Mouse (Mus musculus) Patski (cell line): ENCODE results near the gene Clec10a. TPM values are rescaled to one million over a fixed set of nuclear protein-coding genes. Genes with fewer than 3 reads are reported as not detected.
"Not testable (repeated sequence)": the region's sequence is repeated elsewhere in the genome, so short reads cannot be mapped to it uniquely, and the experiment has no call there.

ENCODE experiments used
- ATAC-seq: fragments of 100-300 bp; one replicate; pipeline ENCODE4 v1.8.0; 2021
- CTCF ChIA-PET: fragments of 350-600 bp; sonication (Branson Sonifier 250); formaldehyde crosslinking; loops from one replicate; lab custom pipeline; 2022; ENCODE audit warnings: inconsistent platforms; lab: Charles Lee
- POLR2A ChIA-PET: fragments of 350-600 bp; sonication (Branson Sonifier 250); formaldehyde crosslinking; loops from one replicate; lab custom pipeline; 2022; ENCODE audit warnings: antibody characterized with exemption, inconsistent platforms; lab: Charles Lee
- DNase-seq: peaks from one replicate; pipeline ENCODE4 v3.0.0-alpha.2; 2011; ENCODE audit warnings: low read depth, low spot score
- H3K27me3 ChIP-seq: fragments of 371-371 bp; one replicate; pipeline ENCODE4 v1.5.1; 2021
- CTCF ChIP-seq: fragments of 100-300 bp; IDR thresholded peaks from one replicate; pipeline ENCODE4 v1.5.1; 2021
- in situ Hi-C: fragments of 300-500 bp; cut with MboI; formaldehyde crosslinking; loops from 3 replicates; pipeline ENCODE4 v1.11.1; 2018; ENCODE audit warnings: low pct_unique_long_range_greater_than_20kb, mixed read lengths
- polyA plus RNA-seq: library from polyadenylated mRNA; unstranded; gene quantifications from one replicate; pipeline ENCODE4 v1.2.3, GENCODE M21; 2021

Gene Clec10a
- polyA plus RNA-seq, 1 experiment from 2014 or later = not detected

DNA sequence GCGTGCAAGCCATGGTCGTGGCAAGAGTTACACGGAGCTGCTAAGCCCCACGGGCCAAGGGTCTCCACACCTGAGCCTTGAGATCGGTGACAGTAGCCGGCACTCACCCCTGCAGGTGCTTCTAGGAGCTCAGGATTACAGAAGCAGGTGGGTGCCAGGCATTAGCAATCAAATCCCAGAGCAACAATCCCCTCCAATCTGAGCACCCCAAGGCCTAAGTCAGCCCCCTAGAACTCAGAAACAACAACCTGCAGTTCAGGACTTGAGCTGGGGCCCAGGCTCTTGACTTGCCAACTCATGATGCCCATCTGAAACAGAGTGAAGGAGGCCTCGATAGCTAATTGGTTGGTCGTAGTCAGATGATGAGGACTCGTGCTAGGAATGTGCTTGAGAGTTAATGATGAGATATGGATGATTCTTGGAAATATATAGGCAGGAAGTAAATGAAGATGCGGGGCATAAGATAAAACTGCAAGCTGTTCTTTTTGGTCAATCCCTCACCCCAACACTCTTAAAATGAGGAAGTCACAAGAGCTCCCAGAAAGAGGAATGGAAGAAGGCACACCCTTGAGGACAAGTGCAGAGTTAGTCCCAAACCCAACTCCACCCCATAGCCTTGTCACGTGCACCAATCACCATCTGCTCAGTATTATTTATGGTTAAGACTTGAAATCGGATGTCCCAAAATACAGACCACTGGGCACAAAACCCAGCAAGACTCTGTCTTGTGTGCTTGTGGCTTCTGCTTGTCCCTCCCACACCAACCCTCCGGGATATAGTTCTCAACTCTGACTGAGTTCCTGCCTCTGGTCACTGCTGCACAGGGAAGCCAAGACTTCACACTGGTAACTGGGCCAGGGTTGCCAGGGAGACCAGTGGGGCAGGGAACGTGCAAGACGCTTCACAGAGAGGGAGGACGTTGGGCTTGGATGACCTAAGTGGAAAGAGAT lies 10.2 kb downstream of the Clec10a start:
- no peak for ATAC-seq
- no peak for DNase-seq
- TF ChIP-seq CTCF = no peak
- peaks cover 28% of the 10 kb centered on the region for H3K27me3 ChIP-seq
- CTCF ChIA-PET = interaction anchor here (1.2 kb wide), 1 partner anchor 16 kb away, joined by 4 read pairs; no protein-coding TSS in a partner anchor
- in situ Hi-C loops = no loop called here
- POLR2A ChIA-PET = no interaction called here

DNA sequence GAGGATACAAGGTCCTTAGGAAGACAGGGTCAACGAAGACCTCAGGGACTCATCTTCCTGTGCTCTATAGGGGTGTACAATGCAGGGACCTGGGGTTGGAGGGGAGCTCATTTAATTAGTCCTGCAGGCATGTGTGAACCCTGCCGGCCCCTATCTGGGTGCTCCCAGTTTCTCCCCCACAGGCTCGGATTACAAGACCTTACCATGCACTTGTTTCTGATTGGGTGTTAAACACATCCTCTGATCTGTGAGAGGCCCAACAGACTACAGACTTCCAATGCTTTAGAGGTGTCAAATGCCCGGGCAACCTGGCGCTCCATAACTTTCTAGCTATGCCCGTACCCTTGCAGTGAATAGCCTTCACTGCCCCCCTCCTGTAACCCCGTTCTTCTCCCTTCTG lies 12.1 kb downstream of the Clec10a start:
- H3K27me3 ChIP-seq = peaks cover 22% of the 10 kb centered on the region
- POLR2A ChIA-PET = no interaction called here
- CTCF ChIA-PET = interaction anchor here (1.1 to 1.5 kb wide), 3 partner anchors 13 to 34 kb away, joined by 3 to 4 read pairs (median 3); no protein-coding TSS in a partner anchor
- ATAC-seq = no peak
- no peak for DNase-seq
- in situ Hi-C loops = no loop called here
- TF ChIP-seq CTCF = no peak

DNA sequence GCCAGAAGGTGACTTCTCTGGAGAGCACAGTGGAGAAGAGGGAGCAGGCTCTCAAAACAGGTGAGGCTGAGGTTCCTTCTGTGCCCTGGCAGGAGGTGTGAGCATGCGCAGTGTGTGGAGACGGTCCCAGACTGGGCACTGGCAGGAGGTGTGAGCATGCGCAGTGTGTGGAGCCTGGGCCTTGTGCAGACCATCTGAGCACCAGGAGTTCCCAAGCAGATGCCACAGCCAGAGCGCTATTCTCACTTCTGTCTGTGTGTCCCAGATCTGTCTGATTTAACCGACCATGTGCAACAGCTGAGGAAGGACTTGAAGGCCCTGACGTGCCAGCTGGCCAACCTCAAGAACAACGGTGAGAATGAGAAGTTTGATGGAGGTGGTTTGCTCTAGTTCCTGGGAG lies 13.5 kb downstream of the Clec10a start:
- CTCF ChIA-PET, POLR2A ChIA-PET, DNase-seq, ATAC-seq, in situ Hi-C loops: not testable (repeated sequence)
- peaks cover 12% of the 10 kb centered on the region for H3K27me3 ChIP-seq

DNA sequence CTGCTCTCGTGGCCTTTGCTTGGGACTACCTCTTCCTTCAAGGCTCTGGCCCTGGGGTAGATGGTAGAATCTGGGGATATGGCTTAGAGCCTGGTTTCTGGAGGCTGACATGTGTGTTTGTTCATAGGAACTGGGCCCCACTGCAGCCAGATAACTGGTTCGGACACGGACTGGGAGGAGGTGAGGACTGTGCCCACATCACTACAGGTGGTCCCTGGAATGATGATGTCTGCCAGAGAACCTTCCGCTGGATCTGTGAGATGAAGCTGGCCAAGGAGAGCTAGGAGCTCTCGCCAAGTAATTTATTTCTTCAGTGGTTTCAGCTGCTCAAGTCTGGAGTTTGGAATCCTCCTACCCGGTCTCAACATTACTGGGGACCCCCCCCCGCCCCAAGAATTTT lies 14.3 kb downstream of the Clec10a start:
- CTCF ChIA-PET = interaction anchor here (0.9 to 2.4 kb wide), 3 partner anchors 20 to 31 kb away, joined by 3 to 11 read pairs (median 7); no protein-coding TSS in a partner anchor
- POLR2A ChIA-PET = no interaction called here
- DNase-seq (no peak), ATAC-seq (no peak)
- H3K27me3 ChIP-seq = peaks cover 7% of the 10 kb centered on the region
- no peak for TF ChIP-seq CTCF
- in situ Hi-C loops = loop anchor here (5.0 kb wide), 1 partner anchor 37 kb away; no protein-coding TSS in a partner anchor

DNA sequence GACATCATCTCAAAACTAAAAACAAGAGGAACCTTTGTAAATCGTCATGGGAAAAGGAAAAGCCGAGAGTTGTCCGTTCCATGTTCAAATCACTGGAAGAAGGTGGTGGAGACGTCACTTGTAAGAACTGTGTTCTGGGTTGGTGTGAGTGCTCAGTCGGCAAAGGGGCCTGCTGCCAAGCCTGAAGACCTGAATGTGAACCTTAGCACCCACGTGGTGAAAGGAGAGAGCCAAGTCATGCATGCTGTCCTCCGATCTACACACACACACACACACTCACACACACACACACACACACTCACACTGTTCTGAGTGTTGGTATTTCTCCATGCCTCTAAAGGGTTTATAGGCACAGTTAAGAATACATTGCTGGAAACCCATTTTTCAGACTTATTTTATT lies 15.2 kb downstream of the Clec10a start:
- H3K27me3 ChIP-seq = peaks cover 7% of the 10 kb centered on the region
- ATAC-seq = no peak
- POLR2A ChIA-PET = no interaction called here
- CTCF ChIA-PET = interaction anchor here (0.9 to 2.4 kb wide), 3 partner anchors 21 to 42 kb away, joined by 3 to 11 read pairs (median 7); partner anchors contain the start of gene Slc16a11
- in situ Hi-C loops = loop anchor here (5.0 kb wide), 1 partner anchor 36 kb away; no protein-coding TSS in a partner anchor
- TF ChIP-seq CTCF = no peak
- DNase-seq = no peak

DNA sequence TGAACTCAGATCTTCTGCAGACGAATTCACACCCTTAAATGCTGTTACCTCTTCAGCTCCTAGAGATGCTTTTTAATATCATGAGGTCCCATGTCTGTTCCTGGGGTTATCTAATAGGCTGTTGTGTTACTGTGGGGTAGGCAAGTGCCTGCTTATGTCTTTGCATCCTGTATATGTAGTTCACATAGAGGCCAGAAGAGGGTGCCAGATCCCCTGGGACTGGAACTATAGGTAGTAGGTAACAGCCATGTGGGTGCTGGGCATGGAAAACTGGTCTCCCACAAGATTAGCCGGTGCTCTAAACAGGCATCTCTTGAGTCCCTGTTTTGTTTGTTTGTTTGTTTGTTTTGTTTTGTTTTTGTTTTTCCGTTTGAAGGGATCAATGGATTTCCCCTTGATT lies 15.8 kb downstream of the Clec10a start:
- CTCF ChIA-PET = interaction anchor here (0.9 to 2.4 kb wide), 3 partner anchors 22 to 41 kb away, joined by 3 to 11 read pairs (median 7); partner anchors contain the start of gene Slc16a11
- ATAC-seq (no peak), DNase-seq (no peak)
- peaks cover under 1% of the 10 kb centered on the region for H3K27me3 ChIP-seq
- POLR2A ChIA-PET = no interaction called here
- TF ChIP-seq CTCF = peak; percentile 86
- in situ Hi-C loops = loop anchor here (5.0 kb wide), 1 partner anchor 35 kb away; no protein-coding TSS in a partner anchor

DNA sequence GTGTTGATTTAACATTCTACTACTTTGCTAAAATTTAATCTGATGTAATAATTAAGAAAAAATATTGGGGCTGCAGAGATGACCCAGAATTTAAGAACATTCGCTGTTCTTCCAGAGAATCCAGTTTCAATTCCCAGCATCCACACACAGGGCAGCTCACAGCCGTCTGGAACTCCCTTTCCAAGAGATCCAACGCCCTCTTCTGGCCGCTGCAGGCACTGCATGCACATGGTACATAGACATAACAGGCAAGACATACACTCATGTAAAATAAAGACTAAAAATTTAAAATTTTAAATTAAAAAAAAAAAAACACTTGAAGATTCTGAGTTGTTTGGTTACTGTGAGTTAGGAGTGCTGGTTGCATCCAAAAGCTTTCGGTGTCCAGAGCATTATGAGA lies 16.3 kb downstream of the Clec10a start:
- DNase-seq = no peak
- H3K27me3 ChIP-seq = no peaks in the 10 kb centered on the region
- no peak for ATAC-seq
- POLR2A ChIA-PET = no interaction called here
- CTCF ChIA-PET = interaction anchor here (0.9 to 2.4 kb wide), 2 partner anchors 22 to 41 kb away, joined by 3 to 11 read pairs; partner anchors contain the start of gene Slc16a11
- no peak for TF ChIP-seq CTCF
- in situ Hi-C loops = loop anchor here (5.0 kb wide), 1 partner anchor 35 kb away; no protein-coding TSS in a partner anchor

DNA sequence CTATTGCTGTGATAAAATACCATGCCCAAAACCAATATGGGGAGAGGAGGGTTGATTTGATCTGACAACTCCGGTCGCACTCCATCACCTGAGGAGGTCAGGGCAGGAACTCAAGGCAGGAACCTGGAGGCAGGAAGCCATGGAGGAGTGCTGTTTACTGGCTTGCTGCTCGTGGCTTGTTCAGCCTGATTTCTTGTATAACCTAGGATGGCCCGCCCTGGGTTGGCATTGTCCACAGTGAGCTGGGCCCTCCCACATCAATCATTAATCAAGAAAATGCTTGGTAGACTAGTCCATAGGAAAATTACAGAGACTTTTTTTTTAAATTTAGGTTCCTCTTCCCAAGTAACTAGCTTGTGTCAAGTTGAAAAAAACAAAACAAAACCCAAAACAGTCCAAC lies 18.5 kb downstream of the Clec10a start:
- in situ Hi-C loops = loop anchor here (5.0 kb wide), 1 partner anchor 33 kb away; no protein-coding TSS in a partner anchor
- TF ChIP-seq CTCF = no peak
- H3K27me3 ChIP-seq = no peaks in the 10 kb centered on the region
- CTCF ChIA-PET = interaction anchor here (1.6 to 1.7 kb wide), 2 partner anchors 27 to 39 kb away, joined by 5 to 8 read pairs; partner anchors contain the start of gene Slc16a11
- DNase-seq = no peak
- no peak for ATAC-seq
- POLR2A ChIA-PET = no interaction called here

DNA sequence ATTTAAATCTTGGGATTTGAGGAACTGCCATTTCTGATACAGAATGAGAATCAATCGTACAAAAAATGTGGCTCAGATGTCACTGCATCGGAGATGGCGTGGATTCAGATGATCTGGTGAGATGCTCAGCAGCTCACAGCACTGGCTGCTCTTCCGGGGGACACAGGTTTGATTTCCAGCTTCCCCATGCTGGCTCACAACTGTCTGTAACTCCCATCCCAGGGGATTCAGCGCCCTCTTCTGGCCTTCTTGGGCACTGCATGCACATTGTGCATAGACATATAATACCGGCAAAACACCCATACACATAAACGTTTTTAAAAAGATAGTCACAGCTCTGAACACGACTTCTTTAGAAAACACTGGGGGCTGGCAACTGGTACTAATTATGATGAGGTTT lies 21.6 kb downstream of the Clec10a start:
- DNase-seq (no peak), ATAC-seq (no peak)
- in situ Hi-C loops = no loop called here
- ChIA-PET POLR2A (no interaction called here), CTCF (interaction anchor here (1.0 to 1.1 kb wide), 2 partner anchors 10 to 24 kb away, joined by 4 to 6 read pairs; no protein-coding TSS in a partner anchor)
- H3K27me3 ChIP-seq = no peaks in the 10 kb centered on the region
- TF ChIP-seq CTCF = peak; percentile 67

DNA sequence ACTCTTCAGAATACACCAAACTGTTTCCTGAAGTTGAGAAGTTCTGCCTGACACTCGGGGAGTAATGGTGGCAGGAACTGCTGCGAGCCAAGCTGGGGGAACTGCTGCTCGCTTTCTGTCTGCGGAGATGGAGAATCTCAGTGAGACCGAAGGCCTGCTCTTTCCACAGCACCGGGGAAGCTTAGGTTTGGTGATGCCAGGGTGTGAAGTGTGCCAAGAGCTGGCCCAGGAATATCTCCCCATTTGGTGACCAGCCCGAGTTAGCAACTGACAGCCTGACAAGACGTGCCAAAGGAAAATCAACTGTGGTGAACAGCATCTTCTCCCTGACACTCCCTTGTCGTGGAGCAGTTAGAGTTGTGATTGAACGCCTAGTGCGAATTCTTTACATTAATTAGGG lies 22.3 kb downstream of the Clec10a start:
- ATAC-seq (no peak), DNase-seq (no peak)
- CTCF ChIA-PET = interaction anchor here (1.0 to 1.1 kb wide), 2 partner anchors 10 to 23 kb away, joined by 4 to 6 read pairs; no protein-coding TSS in a partner anchor
- in situ Hi-C loops = no loop called here
- POLR2A ChIA-PET = no interaction called here
- no peak for TF ChIP-seq CTCF
- no peaks in the 10 kb centered on the region for H3K27me3 ChIP-seq
